Mouse (Mus musculus) cerebellum, adult 2 months (tissue): ENCODE measurements around the gene Tfap2c.

Experiments used
- CTCF ChIP-seq: fragments of 200-500 bp; IDR thresholded peaks from 2 replicates; pipeline ENCODE4 v1.5.1; 2011; ENCODE audit warnings: low read depth, mild to moderate bottlenecking, control low read depth, low read length, moderate library complexity, borderline replicate concordance; ENCODE audit not compliant: insufficient read depth
- POLR2A ChIP-seq: fragments of 200-500 bp; IDR thresholded peaks from 2 replicates; pipeline ENCODE4 v1.6.1; 2011; ENCODE audit warnings: low read length, control low read depth, borderline replicate concordance; ENCODE audit not compliant: insufficient read depth

- TF ChIP-seq POLR2A (no peak), CTCF (no peak)
Observed at GRCm38 (mm10) chr2:172590839-172591238, 41.4 kb downstream of the Tfap2c start.
